Mouse (Mus musculus) CH12.LX (cell line): Measurements from ENCODE around the gene Man2a1.

Experiments used
- CHD2 ChIP-seq: IDR thresholded peaks from 2 replicates; pipeline ENCODE4 v1.6.1; 2011; ENCODE audit warnings: low read length, improper control_type of control experiment
- CTCF ChIP-seq, 2 experiments: IDR thresholded peaks in 1 of 2; conservative IDR thresholded peaks in 1 of 2; 2 replicates each; pipeline ENCODE4 v1.5.1; 2011 to 2012; ENCODE audit warnings: low read depth in 2 of 2, low read length in 2 of 2, improper control_type of control experiment in 1 of 2, inconsistent platforms in 1 of 2, mild to moderate bottlenecking in 1 of 2, moderate library complexity in 1 of 2
- E2F4 ChIP-seq: IDR thresholded peaks from 2 replicates; pipeline ENCODE4 v1.6.1; 2011; ENCODE audit warnings: low read depth, low read length, improper control_type of control experiment; ENCODE audit not compliant: insufficient replicate concordance
- GABPA ChIP-seq: IDR thresholded peaks from 2 replicates; pipeline ENCODE4 v1.6.1; 2012; ENCODE audit warnings: low read depth, low read length, improper control_type of control experiment, inconsistent platforms; ENCODE audit not compliant: insufficient replicate concordance
- HCFC1 ChIP-seq: IDR thresholded peaks from 2 replicates; pipeline ENCODE4 v1.6.1; 2012; ENCODE audit warnings: low read depth, mild to moderate bottlenecking, inconsistent platforms, low read length, improper control_type of control experiment
- KAT2A ChIP-seq: IDR thresholded peaks from 2 replicates; pipeline ENCODE4 v1.6.1; 2012; ENCODE audit warnings: low read length, improper control_type of control experiment, inconsistent platforms; ENCODE audit not compliant: insufficient replicate concordance
- MAZ ChIP-seq: IDR thresholded peaks from 2 replicates; pipeline ENCODE4 v1.6.1; 2012; ENCODE audit warnings: low read depth, mild to moderate bottlenecking, inconsistent platforms, low read length, improper control_type of control experiment, moderate library complexity
- NELFE ChIP-seq: IDR thresholded peaks from 2 replicates; pipeline ENCODE4 v1.6.1; 2011; ENCODE audit warnings: low read depth, low read length, improper control_type of control experiment
- POLR2A ChIP-seq: IDR thresholded peaks from 2 replicates; pipeline ENCODE4 v1.6.1; 2011; ENCODE audit warnings: low read depth, mild to moderate bottlenecking, improper control_type of control experiment, low read length
- SIN3A ChIP-seq: IDR thresholded peaks from 2 replicates; pipeline ENCODE4 v1.6.1; 2012; ENCODE audit warnings: low read length, improper control_type of control experiment, inconsistent platforms
- TBP ChIP-seq: conservative IDR thresholded peaks from 2 replicates; pipeline ENCODE4 v1.6.1; 2011; ENCODE audit warnings: low read depth, low read length, improper control_type of control experiment
- TCF12 ChIP-seq: IDR thresholded peaks from 2 replicates; pipeline ENCODE4 v1.6.1; 2014; ENCODE audit warnings: low read depth, mild to moderate bottlenecking, inconsistent platforms, low read length, improper control_type of control experiment
- ZMIZ1 ChIP-seq: IDR thresholded peaks from 2 replicates; pipeline ENCODE4 v1.6.1; 2012; ENCODE audit warnings: low read depth, mild to moderate bottlenecking, inconsistent platforms, low read length, improper control_type of control experiment

DNA sequence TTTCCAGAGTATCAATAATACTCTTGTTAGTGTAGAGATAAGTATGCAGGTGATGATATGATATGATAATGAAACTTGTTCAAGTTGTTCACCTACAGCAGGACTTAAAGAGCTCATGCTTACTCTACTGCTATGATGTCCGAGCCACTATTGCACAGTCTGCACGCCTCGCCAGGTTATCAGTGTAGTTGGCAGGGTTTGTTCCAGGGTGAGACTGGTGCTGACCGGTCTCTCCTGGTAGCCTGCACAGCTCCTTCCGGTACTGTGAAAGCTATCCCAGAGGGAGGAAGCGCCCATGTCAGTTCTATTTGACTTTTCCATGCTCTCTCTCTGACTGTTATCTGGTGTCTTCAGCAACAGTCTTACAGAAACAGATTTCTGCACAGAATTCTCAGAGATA lies 107.0 kb downstream of the Man2a1 start:
- TF ChIP-seq MAZ = no peak
- TF ChIP-seq POLR2A = no peak
- no peak for TF ChIP-seq KAT2A
- TF ChIP-seq E2F4 = no peak
- TF ChIP-seq NELFE = no peak
- no peak for TF ChIP-seq ZMIZ1
- no peak for TF ChIP-seq TCF12
- TF ChIP-seq GABPA = no peak
- TF ChIP-seq TBP = no peak
- TF ChIP-seq CTCF (conservative IDR thresholded peaks at IDR 0.05 in 1 of 2, IDR thresholded peaks at IDR 0.05 in 1 of 2; ENCODE audit: low read depth in 2 of 2, low read length in 2 of 2) = no peak
- no peak for TF ChIP-seq HCFC1
- TF ChIP-seq SIN3A = no peak
- TF ChIP-seq CHD2 = no peak
